Mouse (Mus musculus) lung, postnatal 25 days (tissue): ENCODE measurements around the gene Mill1.
"Not testable (repeated sequence)": the region's sequence is repeated elsewhere in the genome, so short reads cannot be mapped to it uniquely, and the experiment has no call there.

Source experiments
- DNase-seq: peaks from one replicate; pipeline ENCODE4 v3.0.0; 2022; ENCODE audit warnings: low spot score

Gene Mill1

DNA sequence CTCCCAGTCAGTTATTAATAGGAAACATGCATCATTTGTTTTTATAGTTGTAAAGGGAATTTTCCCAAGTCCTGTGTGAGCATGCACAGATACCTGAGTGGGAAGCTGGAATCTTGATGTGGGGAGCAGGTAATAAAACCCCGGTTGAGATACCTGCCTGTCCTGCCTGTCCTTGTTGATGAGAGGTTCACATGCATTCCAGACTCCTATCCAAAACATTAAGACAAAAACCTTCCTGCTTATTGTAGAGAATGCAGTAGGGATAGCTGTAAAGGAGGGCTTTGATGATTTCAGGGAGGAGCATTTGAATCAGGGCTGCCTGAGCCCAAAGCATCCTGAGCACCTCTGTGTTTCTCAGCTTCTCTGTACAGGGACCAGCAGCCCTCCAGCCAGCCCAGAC lies at the start of gene Mill1:
Gene Mill1, plus strand, starts transcription at position 301 of the 400 bp plus-strand sequence.
- DNase-seq = no peak

GRCm38 (mm10) chr7:18210938-18211337 lies 34.2 kb upstream of the Mill1 start:
- DNase-seq = no peak

GRCm38 (mm10) chr7:18214699-18215098 lies 30.4 kb upstream of the Mill1 start:
- no peak for DNase-seq

DNA sequence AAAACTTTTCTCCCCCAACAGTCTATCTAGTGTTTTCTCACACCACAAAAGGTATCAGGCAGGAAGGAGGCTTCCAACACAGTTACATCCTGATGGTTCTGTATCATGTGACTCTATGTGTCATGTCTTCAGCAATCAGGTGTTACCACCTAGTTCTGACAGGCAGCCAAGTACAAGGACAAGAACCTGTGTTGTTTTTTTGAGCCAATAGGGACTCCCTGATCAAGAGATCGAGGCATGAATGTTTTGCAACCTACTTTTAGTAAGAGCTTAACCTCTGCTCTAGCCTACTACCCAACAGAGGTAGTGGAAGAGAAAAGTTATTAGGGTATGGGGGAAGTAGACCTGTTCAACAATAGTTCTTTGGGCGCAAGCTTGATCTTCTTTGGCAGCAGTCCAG lies 6.6 kb upstream of the Mill1 start:
- no peak for DNase-seq

DNA sequence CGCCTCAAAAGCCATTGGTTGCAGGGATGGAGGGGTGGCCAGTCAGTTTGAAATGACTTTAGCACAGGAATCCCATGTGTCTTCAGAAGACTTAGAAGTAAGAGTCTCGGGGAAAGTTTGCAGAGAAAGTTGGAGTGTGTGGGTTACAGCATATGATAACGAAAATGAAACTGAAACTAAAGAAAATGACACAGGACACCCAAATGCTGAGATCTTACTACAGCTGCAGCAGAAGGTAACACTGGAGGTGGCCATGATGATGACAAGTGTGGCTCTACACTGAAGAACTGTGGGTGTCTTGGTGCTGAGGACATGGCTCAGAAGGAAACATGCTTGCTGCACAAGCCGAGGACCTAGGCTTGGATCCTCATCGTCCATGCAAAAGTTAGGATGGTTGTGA lies 3.9 kb upstream of the Mill1 start:
- no peak for DNase-seq

- DNase-seq = not testable (repeated sequence)
Measured at GRCm38 (mm10) chr7:18243959-18244573, 1.1 kb upstream of the Mill1 start.

- DNase-seq = no peak
Measured at GRCm38 (mm10) chr7:18260219-18260618, 15.1 kb downstream of the Mill1 start.

DNA sequence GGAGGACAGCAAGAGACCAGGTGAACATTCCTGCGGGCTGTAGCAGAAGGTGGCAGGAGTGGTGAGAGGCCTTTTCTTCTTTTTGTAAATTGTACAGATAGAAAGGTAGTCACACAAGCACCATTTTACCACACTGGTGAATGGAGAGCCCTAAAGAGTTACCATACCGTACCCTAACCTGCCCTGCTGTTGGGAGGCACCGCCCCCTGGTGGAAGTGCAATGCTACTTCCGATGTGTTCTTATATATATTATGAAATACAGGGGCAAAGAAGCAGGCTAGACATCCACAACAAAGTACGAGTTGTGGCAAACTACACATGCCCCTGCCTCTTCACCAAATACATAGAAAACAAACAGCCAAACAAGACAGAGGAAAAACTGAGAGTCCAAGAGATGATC lies 19.9 kb downstream of the Mill1 start:
- DNase-seq = no peak
